Mouse (Mus musculus): Measurements from ENCODE around the gene Pdk3.

The Pdk3 gene

DNA sequence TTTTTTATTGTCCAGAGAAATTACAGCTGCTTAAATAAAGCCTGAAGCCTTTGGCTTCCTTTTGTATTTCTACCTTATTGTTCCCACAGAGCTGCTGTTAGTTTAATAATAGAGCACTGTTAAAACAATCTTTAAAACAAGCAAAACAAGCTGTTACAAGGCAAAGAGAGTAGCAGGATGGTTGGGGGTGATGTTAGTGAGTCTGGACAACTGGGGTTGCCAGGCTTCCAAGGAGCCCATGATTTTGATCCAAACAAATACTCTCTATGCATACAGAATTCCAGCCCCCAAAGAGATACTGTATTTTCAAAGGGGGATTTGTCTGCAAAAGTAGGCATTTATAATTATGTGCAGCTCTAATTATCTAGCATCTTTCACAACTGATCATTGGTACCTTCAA is 99.6 kb downstream of the Pdk3 start:
- in situ Hi-C loops (cut with MboI; ENCODE audit: low pct_unique_long_range_greater_than_20kb in 1 of 2, low sequenced_read_pairs in 2 of 2, unreplicated experiment in 1 of 2): loop anchor here in 1 of 2 experiments (25.0 kb wide), 1 partner anchor 445 kb away; the partner anchor contains the start of gene Arx

GRCm38 (mm10) chrX:93730854-93731253 is 101.1 kb downstream of the Pdk3 start:
- in situ Hi-C loops (cut with MboI; ENCODE audit: low pct_unique_long_range_greater_than_20kb in 1 of 2, low sequenced_read_pairs in 2 of 2, unreplicated experiment in 1 of 2): loop anchor here in 1 of 2 experiments (25.0 kb wide), 1 partner anchor 444 kb away; the partner anchor contains the start of gene Arx

DNA sequence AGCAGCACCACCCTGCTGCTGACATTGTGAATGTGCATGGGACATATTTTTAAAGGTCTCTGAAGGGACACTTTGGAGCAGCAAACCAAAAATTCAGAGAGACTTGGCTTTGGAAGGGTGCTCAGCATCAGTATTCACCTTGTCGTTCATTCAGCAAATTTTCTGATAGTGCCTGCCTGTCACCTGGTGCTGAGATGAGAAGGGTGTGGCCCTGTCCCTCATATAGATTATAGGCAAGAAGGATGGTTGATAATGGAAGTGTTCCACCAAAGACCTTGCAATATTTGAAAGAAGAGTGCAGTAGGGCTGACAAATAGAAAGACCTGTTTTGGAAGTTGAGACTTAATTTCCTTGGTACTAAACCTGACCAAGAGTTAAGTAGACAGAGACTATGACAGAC is 102.5 kb downstream of the Pdk3 start:
- in situ Hi-C loops (cut with MboI; ENCODE audit: low pct_unique_long_range_greater_than_20kb in 1 of 2, low sequenced_read_pairs in 2 of 2, unreplicated experiment in 1 of 2): loop anchor here in 1 of 2 experiments (25.0 kb wide), 1 partner anchor 442 kb away; the partner anchor contains the start of gene Arx

Data from mouse embryonic stem cell (cell line).